Mouse (Mus musculus): Measurements from ENCODE around the gene Slc12a9.

Gene Slc12a9

DNA sequence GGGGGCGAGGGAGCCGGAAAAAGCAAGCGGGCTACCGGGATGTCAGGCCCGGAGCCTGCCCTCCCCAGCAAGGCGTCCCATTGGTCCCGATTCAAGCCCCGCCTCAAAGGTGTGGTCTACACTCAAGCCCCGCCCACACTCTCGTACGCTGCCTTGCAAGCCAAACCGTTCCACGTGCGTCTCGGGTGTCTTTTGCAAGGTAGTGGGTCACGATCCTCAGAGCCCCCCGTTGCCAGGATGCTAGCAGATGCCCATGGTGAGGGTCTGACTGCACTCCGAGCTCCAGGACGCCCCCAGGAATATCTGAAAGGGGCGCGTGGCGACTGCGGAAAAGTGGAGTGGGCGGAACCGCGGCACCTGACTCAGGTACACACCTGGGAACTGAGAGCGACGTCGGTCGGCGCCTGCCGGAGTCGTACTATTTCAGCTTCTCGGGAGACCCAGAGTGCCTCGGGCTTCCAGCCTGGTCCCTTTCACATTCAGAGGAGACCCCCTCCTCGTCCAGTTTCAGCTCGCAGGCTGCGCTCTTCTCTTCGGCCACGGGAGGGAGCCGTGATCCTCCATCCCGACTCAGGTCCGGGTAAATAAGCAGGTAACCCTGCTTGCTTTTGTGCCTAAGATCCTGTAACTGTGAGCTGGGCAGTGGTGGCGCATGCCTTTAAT, at the start of gene Slc12a9:
Slc12a9 (minus strand) TSS at position 86 of the 663 bp plus-strand sequence.
- DNase-seq (ENCODE audit: extremely low read depth, low read depth), result peak; percentile 70

DNA sequence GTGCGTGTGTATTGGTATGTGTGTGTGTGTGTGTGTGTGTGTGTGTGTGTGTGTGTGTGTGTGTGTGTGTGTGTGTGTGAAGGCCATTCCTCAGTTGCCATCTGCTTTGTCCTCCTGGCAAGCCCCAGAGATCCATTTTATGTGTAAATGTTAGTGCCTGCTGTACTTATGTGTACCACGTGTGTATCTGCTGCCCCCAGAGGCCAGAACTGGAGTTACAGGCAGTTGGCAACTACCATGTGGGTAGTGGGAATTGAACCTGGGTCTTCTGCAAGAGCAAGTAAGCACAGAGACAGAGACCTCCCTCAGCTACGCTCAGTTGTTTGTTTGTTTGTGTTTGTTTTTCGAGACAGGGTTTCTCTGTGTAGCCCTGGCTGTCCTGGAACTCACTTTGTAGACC, 47.8 kb upstream of the Slc12a9 start:
- peak; percentile 53 for DNase-seq (ENCODE audit: extremely low read depth, low read depth)

DNA sequence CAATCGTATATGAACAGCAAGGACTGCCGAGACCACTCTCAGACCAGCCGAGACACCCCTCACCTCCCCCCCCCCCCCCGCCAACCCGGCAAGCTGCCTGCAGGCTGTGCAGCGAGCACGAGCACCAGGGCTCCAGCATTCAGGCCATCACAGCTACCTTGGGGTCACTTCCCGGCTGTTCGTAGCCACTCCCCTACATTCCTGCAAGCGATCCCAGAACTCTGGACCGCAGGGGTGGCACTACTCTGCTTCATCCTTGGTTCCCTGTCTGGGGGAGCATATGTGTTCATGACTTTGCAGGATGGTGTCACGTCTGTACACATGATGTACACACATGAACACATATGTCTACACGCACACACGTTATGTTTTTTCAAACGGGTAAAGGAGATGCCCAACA, 44.2 kb upstream of the Slc12a9 start:
- no peak for DNase-seq (ENCODE audit: extremely low read depth, low read depth)

DNA sequence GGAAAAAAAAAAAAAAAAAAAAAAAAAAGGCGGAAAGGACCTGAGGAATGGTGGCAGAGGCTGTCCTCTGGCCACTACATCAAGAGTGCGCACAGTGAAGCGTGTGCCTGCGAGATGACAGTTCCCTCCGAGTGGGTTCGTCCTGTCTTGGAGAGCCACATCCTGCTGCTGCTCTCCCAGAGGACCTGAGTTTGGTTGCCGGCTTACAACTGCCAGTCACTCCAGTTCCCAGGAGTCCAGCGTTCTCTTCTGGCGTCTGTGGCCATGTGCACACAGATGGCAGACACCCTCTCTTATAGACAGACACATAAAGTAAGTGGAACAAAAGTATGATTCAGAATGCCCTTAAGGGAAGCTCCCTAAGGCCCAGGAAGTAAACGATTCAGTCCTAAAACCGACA, 43.8 kb upstream of the Slc12a9 start:
- no peak for DNase-seq (ENCODE audit: extremely low read depth, low read depth)

DNA sequence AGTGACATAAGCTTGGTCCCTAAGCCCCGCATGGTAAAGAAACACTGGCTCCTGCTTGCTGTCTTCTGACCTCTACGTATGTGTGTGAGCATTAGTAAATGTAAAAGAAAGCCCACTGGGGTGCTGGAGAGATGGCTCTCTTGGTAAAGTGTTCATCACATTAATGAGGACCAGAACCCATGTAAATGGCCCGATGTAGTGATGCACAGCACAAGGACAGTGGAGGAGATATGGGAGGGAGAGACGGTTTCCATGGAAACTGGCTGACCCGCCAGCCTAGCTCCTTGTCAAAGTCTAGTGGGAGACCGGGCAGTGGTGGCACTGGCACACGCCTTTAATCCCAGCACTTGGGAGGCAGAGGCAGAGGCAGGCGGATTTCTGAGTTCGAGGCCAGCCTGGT, 43.3 kb upstream of the Slc12a9 start:
- no peak for DNase-seq (ENCODE audit: extremely low read depth, low read depth)

DNA sequence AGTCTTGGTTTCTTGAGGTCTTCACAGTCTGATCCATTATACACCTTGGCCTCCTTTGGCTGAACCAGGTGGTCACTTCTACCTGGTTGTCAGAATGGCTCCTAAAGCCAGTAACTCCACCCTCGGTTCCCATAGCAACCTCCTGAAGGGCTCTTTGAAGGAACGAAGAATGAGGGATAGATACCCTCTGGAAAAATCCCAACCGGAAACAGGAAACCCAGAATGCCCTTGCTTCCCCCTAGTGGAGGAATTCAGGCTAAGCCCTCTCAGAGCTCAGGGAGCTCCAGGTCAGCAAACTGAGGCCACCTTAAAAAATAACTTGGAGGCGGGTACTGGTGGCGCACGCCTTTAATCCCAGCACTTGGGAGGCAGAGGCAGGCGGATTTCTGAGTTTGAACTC, 42.8 kb upstream of the Slc12a9 start:
- no peak for DNase-seq (ENCODE audit: extremely low read depth, low read depth)

DNA sequence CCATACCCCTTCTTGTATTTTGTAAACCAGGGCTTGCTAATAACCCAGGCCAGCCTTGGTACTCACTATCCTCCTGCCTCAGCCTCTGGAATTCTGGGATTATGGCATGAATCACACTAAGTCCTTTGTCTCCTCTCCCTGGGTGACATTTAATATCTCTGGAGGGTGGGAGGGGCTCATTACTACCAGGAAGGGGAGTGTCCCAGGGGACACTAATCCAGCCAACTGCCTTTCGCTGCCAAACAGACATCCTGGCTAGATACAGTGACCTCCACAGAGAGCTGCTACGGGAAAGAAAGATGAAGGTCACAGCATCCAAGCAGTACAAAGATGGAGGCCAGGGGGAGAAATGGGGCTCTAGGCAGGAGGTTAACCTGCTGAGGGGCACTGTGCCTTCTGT, 42.2 kb upstream of the Slc12a9 start:
- no peak for DNase-seq (ENCODE audit: extremely low read depth, low read depth)

DNA sequence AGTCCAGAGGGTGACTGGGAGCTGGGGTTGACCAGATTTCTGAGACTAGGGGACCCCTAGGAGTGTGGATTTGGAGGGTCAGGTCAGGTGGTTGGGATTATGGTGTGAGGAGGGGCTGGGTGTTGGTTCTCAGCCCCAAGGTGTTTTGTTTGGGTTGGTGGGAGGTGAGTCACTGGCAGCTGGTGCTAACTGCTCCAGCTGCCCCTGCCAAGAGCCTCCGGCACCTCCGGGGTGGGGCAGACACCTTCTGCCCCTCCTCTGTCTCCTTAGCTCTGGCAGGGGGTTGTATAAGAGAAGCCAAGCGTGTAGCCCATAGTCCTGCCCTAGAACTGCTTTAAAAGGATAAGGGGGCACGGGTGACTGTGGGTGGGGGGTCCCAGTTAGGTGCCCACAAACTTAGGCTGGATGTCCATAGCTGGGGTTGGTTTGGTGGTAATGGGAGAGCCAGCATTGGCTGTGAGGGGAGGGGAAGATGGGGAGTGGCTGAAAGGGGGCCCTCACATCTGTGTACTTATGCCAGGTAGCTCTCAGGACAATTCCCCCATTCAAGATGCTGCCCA, 41.2 kb upstream of the Slc12a9 start:
- no peak for DNase-seq (ENCODE audit: extremely low read depth, low read depth)

DNA sequence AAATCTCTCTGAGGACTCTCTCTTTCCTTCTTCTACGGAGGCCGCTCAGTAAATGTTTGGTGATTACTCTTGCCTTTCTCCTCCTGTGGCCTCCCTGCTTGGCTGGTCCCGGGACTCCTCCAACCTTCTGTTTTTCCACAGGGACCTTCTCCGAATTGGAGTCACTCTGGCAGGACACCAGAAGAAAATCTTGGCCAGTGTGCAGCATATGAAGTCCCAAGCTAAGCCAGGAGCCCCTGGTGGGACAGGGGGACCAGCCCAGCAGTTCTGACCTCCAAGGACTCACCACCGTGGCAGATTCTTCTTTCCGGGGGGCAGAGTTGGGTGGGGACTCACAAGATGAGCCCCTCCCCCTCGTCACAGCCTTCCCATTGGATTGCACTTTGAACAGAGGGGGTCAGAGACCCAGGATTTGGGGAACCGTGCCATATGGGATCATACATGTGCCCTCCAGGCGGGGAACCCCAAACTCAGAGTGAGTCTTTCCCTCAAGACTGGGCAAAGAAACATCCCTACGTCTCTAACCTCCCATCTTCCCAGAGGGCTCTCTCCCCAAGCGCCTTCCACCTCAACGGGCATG, 40.1 kb upstream of the Slc12a9 start:
- DNase-seq (ENCODE audit: extremely low read depth, low read depth), result no peak

DNA sequence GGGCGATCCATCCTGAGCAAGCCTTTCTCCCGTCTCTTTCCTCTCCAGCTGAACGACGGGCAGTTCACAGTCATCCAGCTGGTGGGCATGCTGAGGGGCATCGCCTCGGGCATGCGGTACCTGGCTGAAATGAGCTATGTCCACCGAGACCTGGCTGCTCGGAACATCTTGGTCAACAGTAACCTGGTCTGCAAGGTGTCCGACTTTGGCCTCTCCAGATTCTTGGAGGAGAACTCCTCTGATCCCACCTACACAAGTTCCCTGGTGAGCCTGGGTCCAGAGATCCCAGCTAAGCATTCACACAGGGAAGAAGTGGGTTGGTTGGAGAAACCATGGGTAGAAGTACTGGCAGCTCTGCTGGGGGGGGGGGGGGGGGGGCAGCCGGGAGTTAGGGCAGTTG, 36.3 kb upstream of the Slc12a9 start:
- DNase-seq (ENCODE audit: extremely low read depth, low read depth), result no peak

DNA sequence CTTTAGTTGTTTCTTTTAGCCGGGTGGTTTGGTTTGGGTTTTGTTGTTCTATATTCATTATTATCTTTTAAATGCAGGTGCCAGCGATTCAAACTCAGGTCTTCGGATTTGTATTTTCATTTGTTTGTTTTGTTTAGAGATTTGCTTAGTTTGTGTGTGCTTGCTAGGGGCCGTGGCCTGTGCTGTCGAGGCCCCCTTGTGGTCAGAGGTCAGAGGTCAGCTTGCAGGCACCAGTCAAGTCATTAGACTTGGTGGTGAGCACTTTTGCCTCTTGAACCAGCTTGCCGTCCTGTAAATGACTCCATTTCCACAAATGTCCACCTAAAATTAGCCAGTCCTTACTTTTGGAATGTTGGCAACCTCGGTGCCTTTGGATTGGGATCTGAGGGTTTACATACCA, 25.0 kb upstream of the Slc12a9 start:
- DNase-seq (ENCODE audit: extremely low read depth, low read depth), result no peak

DNA sequence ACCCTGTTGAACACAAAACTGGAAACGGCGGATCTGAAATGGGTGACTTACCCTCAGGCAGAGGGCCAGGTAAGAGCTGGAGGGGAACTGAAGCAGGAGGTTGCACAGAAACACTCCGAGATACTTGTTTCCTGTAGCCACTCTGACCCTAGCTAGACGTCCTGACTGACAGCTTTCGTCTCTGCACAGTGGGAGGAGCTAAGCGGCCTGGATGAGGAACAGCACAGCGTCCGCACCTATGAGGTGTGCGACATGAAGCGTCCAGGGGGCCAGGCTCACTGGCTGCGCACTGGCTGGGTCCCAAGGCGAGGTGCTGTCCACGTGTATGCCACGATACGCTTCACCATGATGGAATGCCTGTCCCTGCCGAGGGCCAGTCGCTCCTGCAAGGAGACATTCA, 20.7 kb upstream of the Slc12a9 start:
- DNase-seq (ENCODE audit: extremely low read depth, low read depth), result no peak

DNA sequence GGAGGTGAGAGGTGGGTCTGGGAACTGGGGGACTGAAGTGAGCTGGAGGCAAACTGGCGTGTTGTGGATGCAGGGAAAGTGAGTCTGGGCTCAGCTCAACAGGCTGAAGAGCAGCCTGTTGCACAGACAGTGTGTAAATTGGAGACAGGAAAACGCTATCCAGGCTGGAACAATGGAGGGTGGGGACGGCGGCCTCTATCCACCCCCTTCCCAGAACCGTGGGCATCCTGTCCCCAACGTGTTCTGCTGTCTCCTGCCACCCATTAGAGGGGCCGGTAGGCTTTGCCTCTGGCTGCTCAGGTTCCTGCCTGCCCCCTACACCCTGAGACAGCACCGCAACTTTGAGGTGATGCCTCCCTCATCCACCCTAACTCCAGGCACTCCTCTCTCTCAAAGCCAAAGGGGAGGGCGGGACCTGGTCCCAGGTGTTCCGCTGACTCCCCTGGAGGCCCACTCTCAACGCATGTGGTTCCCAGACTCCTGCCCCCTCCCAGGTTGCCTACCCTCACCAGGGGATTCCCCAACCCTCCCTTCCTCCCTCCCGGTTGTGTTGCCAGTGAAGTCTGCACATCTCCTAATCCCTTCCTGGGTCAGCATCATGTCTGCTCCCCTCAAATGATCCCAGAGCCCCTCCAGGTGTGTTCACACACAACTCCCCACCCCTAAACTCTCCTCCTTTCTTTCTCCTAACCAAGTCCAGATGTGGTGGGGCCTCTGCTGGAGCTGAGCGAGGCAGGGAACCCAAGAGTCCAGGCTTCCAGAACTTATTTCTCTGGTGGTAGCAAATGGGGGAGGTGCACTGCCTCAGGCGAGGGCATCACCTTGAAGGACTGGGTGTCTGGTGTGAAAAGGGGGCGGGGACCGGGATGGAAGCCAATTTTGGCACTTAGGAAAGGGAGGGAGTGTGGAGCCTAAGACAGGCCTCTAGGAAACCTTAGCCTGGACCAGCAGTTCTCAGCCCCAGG, 18.9 kb upstream of the Slc12a9 start:
- DNase-seq (ENCODE audit: extremely low read depth, low read depth), result no peak

DNA sequence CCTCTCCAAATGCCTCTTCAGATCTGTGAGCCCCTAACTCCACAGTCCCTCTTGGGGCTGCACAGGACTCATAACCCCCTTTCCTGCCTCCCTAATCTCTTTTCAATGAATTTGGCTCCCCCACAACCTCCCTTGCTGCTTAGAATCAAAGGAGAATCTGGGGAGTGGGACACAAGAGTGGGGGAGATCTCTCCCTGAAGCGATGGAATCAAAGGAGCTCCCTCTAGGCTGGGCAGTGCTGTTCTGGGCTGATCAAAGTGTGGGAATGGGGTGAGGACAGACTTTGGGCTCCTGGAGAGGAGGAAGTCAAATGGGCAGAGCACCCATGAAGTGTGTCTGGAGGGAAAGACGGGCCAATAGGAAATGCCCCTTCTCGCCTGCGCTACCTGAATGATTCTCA, 18.0 kb upstream of the Slc12a9 start:
- DNase-seq (ENCODE audit: extremely low read depth, low read depth), result no peak

DNA sequence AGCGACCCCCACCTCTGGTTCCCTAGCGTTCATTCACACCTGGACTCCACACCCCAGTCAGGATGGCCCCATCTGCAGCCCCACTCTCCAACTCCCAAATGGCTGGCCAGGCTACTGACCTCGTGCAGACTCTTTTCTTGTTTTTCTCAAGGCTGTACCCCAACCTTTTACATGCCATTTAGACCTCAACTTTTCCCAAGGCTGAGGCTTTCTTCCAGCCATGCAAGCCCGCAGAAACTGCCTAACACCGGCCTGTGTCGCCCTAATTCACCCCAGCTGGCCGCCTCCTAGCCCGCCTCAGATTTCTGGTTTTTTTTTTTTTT, 17.6 kb upstream of the Slc12a9 start:
- DNase-seq (ENCODE audit: extremely low read depth, low read depth), result no peak

DNA sequence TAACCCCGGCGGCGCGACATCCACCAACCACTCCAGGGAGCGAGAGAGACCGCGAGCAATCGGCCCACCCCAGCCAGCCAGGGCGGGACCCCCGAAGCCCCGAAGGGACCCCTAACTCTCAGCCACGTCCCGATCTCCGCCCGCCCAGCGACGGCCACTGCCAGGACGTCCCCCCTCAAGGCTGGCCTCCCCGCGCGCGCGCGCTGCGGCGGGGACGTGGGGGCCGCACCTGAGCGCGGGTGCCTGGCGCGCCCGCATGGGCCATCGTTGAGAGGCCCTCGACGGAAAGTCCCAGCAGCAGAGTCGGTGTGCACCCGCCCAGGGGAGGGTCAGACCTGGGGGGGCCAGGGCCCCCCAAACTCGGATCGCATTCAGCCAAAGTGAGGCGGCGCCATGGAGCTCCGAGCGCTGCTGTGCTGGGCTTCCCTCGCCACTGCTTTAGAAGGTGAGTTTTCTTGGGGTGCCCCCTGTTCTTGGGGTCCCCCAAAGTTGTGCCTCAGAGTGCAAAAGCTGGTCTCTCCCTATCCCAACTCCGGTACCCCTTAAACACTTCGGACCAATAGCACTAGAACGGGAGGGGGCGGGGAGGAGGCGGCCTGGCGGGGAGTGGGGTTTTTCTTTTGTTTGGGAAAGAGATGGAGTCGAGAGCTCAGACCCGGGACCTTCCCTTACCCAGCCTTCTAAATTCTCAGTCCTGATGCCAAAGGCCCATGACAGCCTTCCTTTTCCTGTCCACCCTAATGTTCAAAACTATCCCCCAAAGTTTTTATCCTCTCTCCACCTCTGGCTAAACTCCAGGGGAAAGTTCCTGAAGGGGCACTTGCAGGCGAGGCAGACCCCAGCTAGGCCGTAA, 17.0 kb upstream of the Slc12a9 start:
- DNase-seq (ENCODE audit: extremely low read depth, low read depth), result no peak

DNA sequence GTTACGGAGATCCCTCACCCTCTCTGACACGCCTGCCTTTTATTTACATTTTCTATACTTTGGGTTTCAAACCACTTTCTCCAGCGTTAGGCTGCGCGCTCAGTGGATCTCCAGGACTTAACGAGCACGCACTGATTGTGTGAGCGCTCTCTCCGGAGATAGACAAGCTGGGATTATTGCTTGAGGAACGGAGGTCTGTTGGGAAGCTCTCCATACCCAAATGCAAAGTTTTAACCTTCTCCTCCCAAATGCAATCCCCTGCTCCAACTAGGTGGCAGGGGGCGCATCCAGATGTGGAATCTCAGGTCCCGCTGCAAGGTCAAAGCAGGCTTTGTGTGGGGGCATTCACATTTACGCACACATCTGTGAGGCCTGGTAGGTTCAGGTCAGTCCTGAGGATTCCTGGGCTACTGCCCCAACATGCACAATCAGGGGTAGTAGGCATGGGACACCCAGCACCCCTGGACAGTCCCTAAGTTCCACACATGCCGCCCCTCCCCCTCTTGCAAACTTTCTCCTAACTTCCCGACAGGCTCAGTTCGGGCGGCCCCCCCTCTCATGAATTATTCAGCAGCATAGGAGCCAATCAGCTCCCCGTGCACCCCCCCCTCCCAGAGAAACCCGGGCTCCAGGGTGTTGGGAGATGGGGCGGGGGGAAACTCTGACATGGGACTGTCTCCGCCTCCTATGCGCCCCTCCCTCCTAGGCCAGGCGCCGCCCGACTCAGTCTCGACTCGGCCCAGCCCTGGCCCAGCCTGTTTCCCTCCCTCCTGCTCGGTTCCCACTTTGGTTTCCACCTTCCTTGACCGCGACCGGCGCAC, 16.2 kb upstream of the Slc12a9 start, which contains the start of gene Ephb4:
Ephb4 (plus strand) TSS at position 726 of the 821 bp plus-strand sequence.
- DNase-seq (ENCODE audit: extremely low read depth, low read depth), result no peak

DNA sequence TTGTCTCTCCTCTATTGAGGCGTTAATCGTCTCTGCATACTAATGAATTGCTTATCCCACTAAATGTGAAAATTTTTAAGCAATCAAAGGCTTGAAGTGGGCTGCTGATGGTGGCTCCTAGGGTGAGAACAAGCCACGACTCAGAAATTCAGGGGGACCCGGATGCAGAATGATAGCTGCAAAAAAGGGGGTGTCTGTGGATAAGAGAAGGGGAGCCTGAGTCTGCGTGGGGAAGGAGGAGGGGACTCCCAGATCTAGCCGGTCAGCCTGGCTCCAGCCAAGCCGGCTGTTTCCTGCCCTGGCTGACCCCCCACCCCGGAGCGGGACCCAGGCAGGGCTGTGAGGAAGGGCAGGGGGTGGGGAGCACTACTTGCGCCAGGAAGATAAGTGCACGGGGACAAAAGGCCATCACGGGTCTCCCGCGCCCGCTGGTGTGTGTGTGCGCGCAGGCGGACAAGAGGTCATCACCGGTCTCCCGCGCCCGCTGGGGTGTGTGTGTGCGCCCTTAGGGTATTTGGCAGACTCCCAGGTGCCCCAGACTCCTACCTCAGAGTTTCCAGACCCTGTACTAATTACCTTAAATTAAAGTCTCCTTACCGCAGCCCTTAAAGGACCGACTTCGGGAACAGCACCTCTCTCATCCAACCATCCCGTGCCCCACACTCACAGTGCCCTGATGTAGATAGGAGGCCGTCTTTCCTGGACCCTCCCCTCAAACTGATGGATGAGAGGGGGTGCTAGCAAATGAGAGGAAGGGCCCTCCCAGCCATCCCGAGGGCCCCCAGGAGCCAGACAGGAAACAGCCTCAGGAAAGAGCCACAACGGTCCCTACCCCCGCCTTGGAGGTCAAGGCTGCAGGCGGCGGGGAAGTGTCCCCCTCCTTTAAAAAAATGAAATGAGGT, 15.3 kb upstream of the Slc12a9 start:
- no peak for DNase-seq (ENCODE audit: extremely low read depth, low read depth)

DNA sequence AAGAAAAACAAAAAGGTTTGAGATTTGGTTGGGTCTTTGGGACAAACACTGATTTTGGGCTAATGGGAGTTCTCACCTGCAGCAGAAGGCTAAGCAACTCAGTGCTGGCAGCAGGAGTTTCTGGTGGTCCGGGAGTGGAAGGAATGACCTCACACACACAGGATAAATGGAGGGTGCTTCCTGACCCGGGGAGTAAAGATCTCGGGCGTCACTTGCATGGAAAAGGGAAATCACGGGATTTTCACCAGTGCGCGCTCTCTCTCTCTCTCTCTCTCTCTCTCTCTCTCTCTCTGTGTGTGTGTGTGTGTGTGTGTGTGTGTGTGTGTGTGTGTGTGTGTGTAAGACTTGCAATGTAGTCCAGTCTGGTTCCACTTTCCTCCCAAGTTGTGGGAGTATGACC, 14.5 kb upstream of the Slc12a9 start:
- DNase-seq (ENCODE audit: extremely low read depth, low read depth), result no peak

All from MEL-GATA-1-ER (cell line).